Mouse (Mus musculus) myocyte (in vitro differentiated cells): ENCODE results near the gene Mrps9.

ENCODE experiments used
- CEBPB ChIP-seq: IDR thresholded peaks from 2 replicates; pipeline ENCODE4 v1.6.1; 2011; ENCODE audit warnings: mild to moderate bottlenecking, moderate library complexity; ENCODE audit not compliant: poor library complexity, insufficient read depth, severe bottlenecking
- MAX ChIP-seq: IDR thresholded peaks from one replicate; pipeline ENCODE4 v1.6.1; 2011; ENCODE audit warnings: low read depth, mild to moderate bottlenecking, control low read depth
- MYOG ChIP-seq, 3 experiments: IDR thresholded peaks; one replicate each; pipeline ENCODE4 v1.6.1; 2011; ENCODE audit warnings: control low read depth in 2 of 3, low read depth in 2 of 3, mild to moderate bottlenecking in 2 of 3; ENCODE audit not compliant: insufficient read length in 2 of 3, control insufficient read depth in 1 of 3, insufficient read depth in 1 of 3
- POLR2A ChIP-seq: IDR thresholded peaks from one replicate; pipeline ENCODE4 v1.6.1; 2011; ENCODE audit warnings: low read depth, mild to moderate bottlenecking, control low read depth, moderate library complexity; ENCODE audit not compliant: insufficient read length
- POLR2AphosphoS2 ChIP-seq: IDR thresholded peaks from one replicate; pipeline ENCODE4 v1.6.1; 2011; ENCODE audit warnings: low read depth, control low read depth; ENCODE audit not compliant: insufficient read length
- SRF ChIP-seq: IDR thresholded peaks from one replicate; pipeline ENCODE4 v1.6.1; 2011; ENCODE audit warnings: low read depth; ENCODE audit not compliant: control insufficient read depth, insufficient read length
- TCF12 ChIP-seq: IDR thresholded peaks from one replicate; pipeline ENCODE4 v1.6.1; 2011; ENCODE audit warnings: mild to moderate bottlenecking, control low read depth; ENCODE audit not compliant: poor library complexity, insufficient read depth, severe bottlenecking
- TCF3 ChIP-seq: IDR thresholded peaks from one replicate; pipeline ENCODE4 v1.6.1; 2011; ENCODE audit warnings: low read depth, control low read depth; ENCODE audit not compliant: insufficient read length
- USF1 ChIP-seq: IDR thresholded peaks from one replicate; pipeline ENCODE4 v1.6.1; 2011; ENCODE audit warnings: low read depth, mild to moderate bottlenecking, control low read depth, moderate library complexity

DNA sequence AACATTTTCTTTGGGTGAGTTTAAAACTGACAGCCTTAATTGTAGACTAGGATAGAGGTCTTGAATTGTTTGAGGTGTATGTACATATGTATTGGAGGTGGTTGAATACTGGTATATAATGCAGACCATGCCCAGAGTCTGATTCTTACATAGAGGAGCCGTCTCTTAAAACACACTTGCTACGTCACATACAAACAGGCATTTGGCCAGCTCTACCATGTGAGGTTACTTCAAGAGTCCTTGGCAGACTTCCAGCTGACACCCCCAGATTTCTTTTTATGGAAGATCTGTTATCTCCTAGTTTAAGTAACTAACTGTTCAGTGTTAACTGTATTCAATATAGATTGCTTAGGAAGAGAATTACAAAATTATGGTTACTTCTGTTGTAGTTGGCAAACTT is 23.1 kb downstream of the Mrps9 start:
- TF ChIP-seq POLR2A (no peak), MAX (no peak), SRF (no peak), TCF12 (no peak), TCF3 (no peak), USF1 (no peak), POLR2AphosphoS2 (no peak), MYOG (IDR thresholded peaks at IDR 0.05; ENCODE audit: control insufficient read depth in 1 of 3, insufficient read depth in 1 of 3, insufficient read length in 2 of 3, low read depth in 2 of 3) (no peak), CEBPB (no peak)
